Mouse (Mus musculus): ENCODE results near the gene Rbmxl1. TPM values are rescaled to one million over a fixed set of nuclear protein-coding genes. Genes with fewer than 3 reads are reported as not detected.
A peak's percentile ranks its signal among the peaks of the same experiment; 100 is the strongest.
"Not testable (repeated sequence)": the region's sequence is repeated elsewhere in the genome, so short reads cannot be mapped to it uniquely, and the experiment has no call there.

The Rbmxl1 gene
- 225 and 233 TPM in 2 replicates for polyA plus RNA-seq (2015; fragmentation: Nextera tagmentation; extraction: Ambion mirVana)

- DNase-seq (ENCODE audit: low spot score): peak; percentile 88
Measured at GRCm38 (mm10) chr8:78508719-78509272, at the start of gene Rbmxl1. Gene Rbmxl1 (minus strand): TSS chr8:78508898.

GRCm38 (mm10) chr8:78556773-78557434 is 48.2 kb upstream of the Rbmxl1 start:
- DNase-seq (ENCODE audit: low spot score): no peak

GRCm38 (mm10) chr8:78555817-78556216 is 47.1 kb upstream of the Rbmxl1 start:
- DNase-seq (ENCODE audit: low spot score): no peak

GRCm38 (mm10) chr8:78550752-78551134 is 42.0 kb upstream of the Rbmxl1 start:
- DNase-seq (ENCODE audit: low spot score): no peak

- no peak for DNase-seq (ENCODE audit: low spot score)
Measured at GRCm38 (mm10) chr8:78549971-78550751, 41.5 kb upstream of the Rbmxl1 start.

- DNase-seq (ENCODE audit: low spot score): not testable (repeated sequence)
Measured at GRCm38 (mm10) chr8:78545153-78545817, 36.6 kb upstream of the Rbmxl1 start.

GRCm38 (mm10) chr8:78544545-78544944 is 35.8 kb upstream of the Rbmxl1 start:
- DNase-seq (ENCODE audit: low spot score): no peak

GRCm38 (mm10) chr8:78543621-78544020 is 34.9 kb upstream of the Rbmxl1 start:
- no peak for DNase-seq (ENCODE audit: low spot score)

GRCm38 (mm10) chr8:78542670-78543069 is 34.0 kb upstream of the Rbmxl1 start:
- DNase-seq (ENCODE audit: low spot score): peak; percentile 34

GRCm38 (mm10) chr8:78537795-78538194 is 29.1 kb upstream of the Rbmxl1 start:
- DNase-seq (ENCODE audit: low spot score): no peak

GRCm38 (mm10) chr8:78536716-78537115 is 28.0 kb upstream of the Rbmxl1 start:
- DNase-seq (ENCODE audit: low spot score): no peak

GRCm38 (mm10) chr8:78533981-78534380 is 25.3 kb upstream of the Rbmxl1 start:
- DNase-seq (ENCODE audit: low spot score): no peak

- DNase-seq (ENCODE audit: low spot score): no peak
Measured at GRCm38 (mm10) chr8:78515132-78515531, 6.4 kb upstream of the Rbmxl1 start.

GRCm38 (mm10) chr8:78514706-78515105 is 6.0 kb upstream of the Rbmxl1 start:
- no peak for DNase-seq (ENCODE audit: low spot score)

GRCm38 (mm10) chr8:78513106-78513505 is 4.4 kb upstream of the Rbmxl1 start:
- no peak for DNase-seq (ENCODE audit: low spot score)

- DNase-seq (ENCODE audit: low spot score): no peak
Measured at GRCm38 (mm10) chr8:78510926-78511325, 2.2 kb upstream of the Rbmxl1 start.

GRCm38 (mm10) chr8:78510094-78510493 is 1.4 kb upstream of the Rbmxl1 start:
- peak; percentile 26 for DNase-seq (ENCODE audit: low spot score)

GRCm38 (mm10) chr8:78509273-78510031 is 754 bp upstream of the Rbmxl1 start, which contains the start of gene Slc10a7:
Gene Slc10a7 (plus strand): TSS chr8:78509346.
- DNase-seq (ENCODE audit: low spot score): peak; percentile 88

GRCm38 (mm10) chr8:78507979-78508718 is 549 bp downstream of the Rbmxl1 start:
- peak; percentile 35 for DNase-seq (ENCODE audit: low spot score)

GRCm38 (mm10) chr8:78502706-78503105 is 6.0 kb downstream of the Rbmxl1 start:
- no peak for DNase-seq (ENCODE audit: low spot score)

All from thymus, postnatal 0 days (tissue).